Mouse (Mus musculus): ENCODE measurements around the gene Inpp4b.

GRCm38 (mm10) chr8:81572319-81573104, 230.2 kb downstream of the Inpp4b start:
- TF ChIP-seq POLR2A (IDR thresholded peaks at IDR 0.05; ENCODE audit: insufficient read depth, low read depth, low read length) (no peak), CTCF (IDR thresholded peaks at IDR 0.05; ENCODE audit: insufficient read depth, low read depth, low read length) (no peak)

Data from olfactory bulb, adult 2 months (tissue).